Mouse (Mus musculus) kidney, adult 11 months (tissue): Measurements from ENCODE around the gene Lpp.

Experiments
- DNase-seq: peaks from one replicate; pipeline ENCODE4 v3.0.0; 2022

The Lpp gene

DNA sequence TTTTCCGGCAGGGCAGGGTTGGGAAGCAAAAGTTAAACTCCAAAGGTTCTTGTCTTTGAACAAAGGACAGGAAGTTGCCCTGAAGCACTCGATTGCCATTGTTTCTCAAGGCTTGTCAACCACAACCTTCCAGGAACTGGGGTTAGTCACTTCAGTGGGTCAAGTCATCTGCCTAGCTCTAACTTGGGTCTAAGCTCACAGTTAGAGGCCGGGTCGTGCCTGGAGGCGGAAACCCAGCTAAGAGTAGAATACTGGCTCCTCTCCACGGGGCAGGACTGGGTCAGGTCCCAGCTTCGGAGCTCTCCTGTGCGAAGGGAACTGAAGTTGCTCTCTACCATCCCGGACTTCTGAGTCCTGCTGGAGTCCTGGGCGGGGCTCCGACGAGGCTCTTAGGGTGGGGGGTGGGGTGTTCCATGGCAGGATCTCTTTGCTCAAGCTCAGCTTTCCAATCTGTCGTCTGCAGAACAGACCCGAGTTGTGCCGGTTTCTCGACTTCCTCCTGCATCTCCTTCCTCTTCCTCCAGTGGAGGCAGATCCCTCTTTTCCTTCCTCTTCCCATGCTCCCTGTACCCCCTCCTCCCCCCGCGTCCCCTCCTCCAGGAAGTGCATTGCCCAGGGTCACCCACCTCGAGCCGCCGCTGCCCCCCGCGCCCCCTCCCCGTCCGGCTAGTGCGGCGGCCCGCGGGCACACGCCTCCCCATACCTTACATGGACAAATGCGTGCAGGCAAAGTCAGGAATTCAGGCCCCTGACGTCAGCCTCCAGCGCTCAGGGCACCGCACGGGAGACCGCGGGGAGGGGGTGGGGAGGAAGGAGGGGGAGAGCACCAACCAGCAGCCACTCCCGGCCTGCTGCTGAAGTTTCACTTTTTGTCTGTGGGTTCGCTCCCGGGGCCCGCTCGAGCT lies at the start of gene Lpp:
Gene Lpp, plus strand, starts transcription at position 857 of the 905 bp plus-strand sequence.
- DNase-seq: peak; percentile 80

DNA sequence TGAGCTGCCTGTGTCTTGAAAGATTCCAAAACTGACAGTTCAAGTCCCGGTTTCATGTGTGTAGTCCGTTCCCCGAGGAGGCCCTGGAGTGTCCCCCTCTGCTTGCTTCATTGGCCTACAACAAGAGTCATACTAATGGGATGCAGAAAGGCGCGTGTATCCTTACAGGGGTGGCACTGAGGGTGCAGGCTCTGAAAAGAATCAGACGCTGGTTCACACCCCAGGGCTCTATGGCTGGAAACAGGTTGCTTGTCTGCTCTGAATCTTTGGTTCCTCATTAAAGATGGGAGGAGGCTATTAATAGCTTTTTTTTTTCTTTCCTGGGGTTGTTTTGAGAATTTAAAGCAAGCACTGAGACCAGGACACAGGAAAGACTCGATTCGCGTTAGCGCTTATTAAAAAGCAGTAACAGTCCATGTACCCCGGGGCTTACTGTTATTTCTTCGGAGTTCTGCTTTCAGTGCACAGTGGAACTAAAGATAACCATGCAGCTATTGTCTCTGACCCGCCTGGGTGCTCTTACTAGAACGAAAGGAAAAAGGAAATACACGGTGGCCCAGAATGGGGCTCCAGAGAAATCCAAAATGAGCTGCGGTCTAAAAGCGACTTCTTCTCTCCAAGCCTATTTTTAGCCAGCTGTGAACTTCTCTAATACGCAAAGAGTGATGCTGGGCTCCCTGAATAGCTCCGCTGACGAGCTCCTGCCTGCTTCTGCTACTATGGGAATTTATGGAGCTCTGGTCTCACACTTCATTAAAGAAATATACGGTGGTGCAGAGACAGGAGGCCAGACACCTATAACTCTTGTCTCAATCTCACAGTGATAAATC lies 45.5 kb upstream of the Lpp start:
- peak; percentile 11 for DNase-seq

- no peak for DNase-seq
These were observed 43.0 kb upstream of the Lpp start for GRCm38 (mm10) chr16:24350306-24350705.

DNA sequence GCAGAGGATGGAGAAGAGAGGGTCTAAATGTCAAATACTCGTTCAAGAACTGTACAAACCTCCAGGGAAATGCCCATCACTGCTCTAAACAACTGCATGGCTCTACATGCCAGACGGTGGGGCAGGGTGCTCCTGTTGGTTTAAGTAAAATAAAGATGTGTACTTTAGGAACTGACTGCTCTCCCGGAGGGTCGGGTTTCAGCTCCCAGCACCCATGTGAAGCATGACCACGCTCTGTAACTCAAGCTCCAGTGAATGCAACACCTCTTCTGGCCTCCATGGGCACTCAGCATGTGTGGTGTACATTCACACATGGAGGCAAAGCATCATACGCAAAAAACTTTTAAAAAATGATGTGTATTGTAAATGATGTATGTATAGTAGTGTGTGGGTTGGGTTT lies 42.6 kb upstream of the Lpp start:
- DNase-seq: no peak

- no peak for DNase-seq
These were observed 41.5 kb upstream of the Lpp start for GRCm38 (mm10) chr16:24351811-24352210.

DNA sequence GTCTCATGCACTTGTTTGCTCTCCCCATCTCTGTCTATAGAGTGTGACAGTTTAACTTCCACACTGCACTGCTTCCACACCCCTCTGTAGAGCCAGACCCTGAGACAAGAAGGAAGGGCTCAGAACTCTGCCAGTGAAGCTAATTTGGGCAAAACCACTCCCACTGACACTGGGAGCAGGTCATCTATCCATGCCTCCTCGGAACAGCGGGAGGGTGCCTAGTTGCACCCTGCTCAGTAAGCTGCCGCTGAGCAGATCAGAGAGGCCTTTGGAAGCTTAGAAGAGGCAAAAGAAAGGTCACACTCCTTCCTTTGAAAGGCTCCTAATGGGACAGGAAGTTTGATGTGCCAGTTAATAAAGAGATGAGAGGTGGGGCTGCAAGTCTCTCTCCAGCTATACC lies 39.5 kb upstream of the Lpp start:
- DNase-seq: no peak

- DNase-seq: no peak
These were observed 31.6 kb upstream of the Lpp start for GRCm38 (mm10) chr16:24361667-24362066.

DNA sequence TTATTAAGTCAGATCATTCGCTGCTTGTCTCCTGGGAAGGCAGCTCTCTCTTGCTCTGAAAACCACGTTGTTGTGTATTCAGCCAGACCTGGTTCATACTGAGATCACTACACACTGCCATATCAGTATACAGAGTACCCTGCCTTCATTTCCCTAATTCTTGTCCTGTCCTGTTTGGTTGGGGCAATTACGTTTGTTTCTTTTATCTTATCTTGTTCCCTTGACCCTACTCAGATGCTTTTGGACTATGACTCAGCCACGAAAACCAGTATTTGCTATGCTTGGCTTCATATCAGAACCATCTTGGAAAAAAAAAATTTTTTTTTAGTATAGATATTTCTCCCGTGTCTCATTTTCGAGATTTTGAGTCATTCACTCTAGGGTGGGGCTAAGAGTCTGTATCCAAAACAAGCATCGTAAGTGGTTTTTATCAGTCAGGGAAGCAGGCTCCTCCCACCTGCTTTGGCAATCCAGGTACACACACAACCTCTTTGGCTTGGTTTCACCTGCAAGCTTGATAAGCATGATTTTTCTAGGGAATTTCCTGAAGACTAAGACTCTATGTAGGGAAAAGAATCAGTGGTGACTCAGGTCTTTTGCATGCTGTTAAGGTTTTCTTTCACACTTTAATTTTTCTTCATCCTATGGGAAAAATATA lies 29.1 kb upstream of the Lpp start:
- no peak for DNase-seq

DNA sequence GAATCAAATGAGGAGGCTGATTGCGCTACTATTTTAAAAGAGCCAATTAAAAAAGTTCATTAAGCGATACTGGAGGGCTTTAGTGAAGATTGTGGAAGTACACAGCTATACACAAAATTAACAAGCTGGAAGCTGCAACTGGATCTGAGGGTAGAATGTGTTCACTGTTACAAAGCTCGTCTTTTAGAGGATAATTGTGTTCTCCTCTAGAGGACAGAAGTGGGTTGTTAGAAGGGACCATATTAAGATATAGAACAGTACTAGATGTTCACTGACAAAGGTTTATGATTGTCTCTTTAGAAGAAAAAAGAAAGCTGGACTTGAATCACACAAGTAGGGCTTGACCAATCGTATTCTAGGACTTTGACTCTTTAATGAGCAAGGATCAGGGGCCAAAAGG lies 27.4 kb upstream of the Lpp start:
- no peak for DNase-seq

- no peak for DNase-seq
These were observed 26.2 kb upstream of the Lpp start for GRCm38 (mm10) chr16:24367071-24367470.

DNA sequence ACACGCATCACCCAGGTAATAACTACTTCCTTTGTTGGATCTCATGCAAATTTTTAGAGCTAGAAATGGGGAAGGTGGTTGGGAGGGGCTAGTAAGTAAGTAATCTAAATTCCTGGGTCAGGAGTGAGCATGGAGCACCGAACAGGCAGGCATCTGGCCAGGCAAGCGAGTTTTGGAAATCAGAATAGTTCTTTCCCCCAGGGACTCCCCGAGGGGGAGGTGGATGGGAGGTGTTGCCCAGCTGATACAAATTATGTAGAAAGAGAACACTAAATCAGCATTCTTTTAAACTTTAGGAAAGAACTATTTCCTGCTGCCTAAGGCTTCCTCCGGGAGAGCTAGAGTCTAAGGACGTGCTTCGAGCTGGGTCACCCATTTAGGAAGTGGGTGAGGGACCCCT lies 25.8 kb upstream of the Lpp start:
- no peak for DNase-seq

DNA sequence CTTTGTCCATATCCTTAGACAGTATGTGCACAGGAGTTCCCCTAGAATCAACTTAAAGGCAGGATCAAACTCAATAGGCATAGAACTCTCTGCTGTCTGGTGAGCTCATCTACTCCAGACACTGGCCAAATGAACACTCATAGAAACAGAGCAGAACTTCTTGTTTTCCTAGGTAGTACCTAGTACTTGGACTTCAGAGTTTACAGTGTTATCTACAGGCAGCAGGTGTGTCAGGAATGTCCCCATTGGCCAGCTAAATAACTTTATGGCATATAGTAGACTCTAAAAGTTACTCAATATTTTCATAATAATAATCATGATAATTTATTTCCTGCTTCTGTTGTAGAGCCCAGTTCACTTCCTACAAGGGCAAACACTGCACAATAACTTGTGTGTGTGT lies 16.8 kb upstream of the Lpp start:
- DNase-seq: no peak

GRCm38 (mm10) chr16:24390596-24390995 lies 2.7 kb upstream of the Lpp start:
- DNase-seq: no peak

- no peak for DNase-seq
These were observed 2.2 kb upstream of the Lpp start for GRCm38 (mm10) chr16:24391111-24391510.

GRCm38 (mm10) chr16:24391901-24392300 lies 1.4 kb upstream of the Lpp start:
- peak; percentile 50 for DNase-seq

GRCm38 (mm10) chr16:24393556-24394210 lies 376 bp downstream of the Lpp start:
- DNase-seq: peak; percentile 70

DNA sequence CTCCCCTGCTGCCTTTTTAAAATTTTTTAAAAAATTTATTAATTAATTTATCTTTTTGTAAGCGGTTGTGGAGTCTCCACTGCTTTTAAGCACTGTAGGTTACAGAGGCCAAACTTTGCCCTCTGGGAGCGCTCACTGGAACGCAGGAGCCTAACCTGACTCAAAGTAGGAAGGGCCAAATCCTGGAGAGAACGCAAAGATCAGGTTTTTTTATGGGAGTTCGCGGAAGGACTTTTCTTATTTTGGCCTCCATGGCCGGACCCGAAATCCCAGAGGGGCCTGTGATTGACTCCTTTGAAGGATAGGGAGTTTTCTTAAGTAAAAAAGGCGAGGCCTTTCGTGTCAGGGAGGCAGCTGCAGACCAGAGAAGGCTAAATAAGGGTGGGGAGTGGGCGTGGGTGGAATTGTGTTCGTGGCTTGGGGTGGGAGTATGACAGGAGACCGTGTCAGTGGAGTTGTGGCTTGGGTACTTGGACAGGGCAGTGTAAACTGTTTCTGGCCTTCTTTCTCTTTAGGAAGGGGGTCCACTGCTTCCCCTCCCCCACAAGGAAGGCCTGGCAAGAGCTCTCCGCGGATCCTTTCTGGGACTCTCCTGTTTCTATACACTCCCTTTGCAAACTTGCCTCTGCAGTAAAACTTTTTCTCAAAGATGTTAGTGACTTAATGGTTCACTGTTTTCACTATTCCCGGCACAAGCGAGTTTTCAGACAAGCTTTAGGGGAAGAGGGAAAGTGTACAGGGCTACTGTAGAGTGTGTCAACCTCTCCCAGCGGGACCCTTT lies 1.1 kb downstream of the Lpp start:
- DNase-seq: peak; percentile 78

GRCm38 (mm10) chr16:24395100-24395499 lies 1.8 kb downstream of the Lpp start:
- peak; percentile 16 for DNase-seq

DNA sequence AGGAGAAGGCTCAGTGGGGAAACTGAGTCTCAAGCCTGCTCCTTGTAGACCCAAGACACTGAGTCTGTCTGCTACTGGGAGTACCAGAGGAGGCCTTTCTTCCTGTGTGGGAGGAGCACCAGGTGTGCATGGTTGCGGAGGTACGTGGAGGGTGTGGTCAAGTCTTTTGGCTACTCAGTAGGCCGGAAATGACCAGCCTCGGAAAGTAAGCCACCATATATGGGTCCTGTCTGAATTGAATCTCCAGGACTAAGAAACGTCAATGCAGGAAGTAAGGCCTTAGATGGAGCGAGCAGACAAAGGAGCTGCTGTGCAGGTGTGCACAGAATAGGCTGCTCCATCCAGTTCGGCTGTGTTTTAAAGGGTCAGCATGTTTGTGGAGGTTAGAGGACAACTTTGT lies 3.2 kb downstream of the Lpp start:
- DNase-seq: no peak

- no peak for DNase-seq
These were observed 5.2 kb downstream of the Lpp start for GRCm38 (mm10) chr16:24398476-24398875.

DNA sequence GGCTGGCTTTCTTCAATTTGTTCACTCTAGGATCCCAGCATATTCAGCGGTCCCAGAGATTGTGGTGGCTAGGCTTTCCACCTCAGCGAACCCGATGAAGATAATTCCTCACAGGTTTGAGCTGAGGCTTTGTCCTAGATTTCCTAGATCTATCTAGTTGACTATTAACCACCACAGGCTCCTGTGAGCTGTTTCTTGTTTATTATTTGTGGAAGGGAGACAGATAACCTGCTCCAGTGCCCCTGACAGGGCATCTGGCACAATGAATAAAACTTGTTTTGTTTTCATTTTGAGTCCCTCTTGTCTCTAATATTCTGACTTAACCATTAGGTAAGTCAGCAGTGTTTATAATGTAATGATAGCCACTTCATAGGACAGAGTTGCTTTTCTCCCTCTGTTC lies 5.6 kb downstream of the Lpp start:
- DNase-seq: peak; percentile 52

DNA sequence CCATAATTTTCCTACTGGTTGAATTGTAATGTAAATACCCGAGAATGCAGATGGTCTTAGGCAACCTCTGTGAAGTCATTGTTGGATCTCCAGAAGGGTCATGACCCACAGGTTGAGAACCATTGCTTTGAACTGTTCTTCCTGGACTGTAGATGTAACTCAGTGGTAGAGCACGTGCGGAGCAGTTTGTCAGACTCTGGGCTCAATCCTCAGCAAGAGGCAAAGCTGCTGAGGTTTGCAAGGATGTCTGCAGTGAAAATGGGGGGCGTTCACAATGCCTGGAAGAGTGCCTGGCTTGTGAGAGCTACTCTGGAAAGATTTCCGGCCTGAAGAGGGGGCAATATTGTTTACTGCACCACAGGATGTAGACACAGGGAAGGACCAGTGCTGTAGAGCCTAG lies 6.2 kb downstream of the Lpp start:
- peak; percentile 39 for DNase-seq
